Mouse (Mus musculus) erythroblast, embryonic 14.5 days (primary cell): ENCODE results near the gene Itsn1.

Experiments
- GATA1 ChIP-seq: IDR thresholded peaks from 2 replicates; pipeline ENCODE4 v1.6.1; 2012; ENCODE audit warnings: low read length, inconsistent platforms, mixed read lengths
- TAL1 ChIP-seq: IDR thresholded peaks from 3 replicates; pipeline ENCODE4 v1.6.1; 2012; ENCODE audit warnings: low read length, inconsistent platforms, mixed read lengths

GRCm38 (mm10) chr16:91940726-91941125 lies 211.6 kb downstream of the Itsn1 start:
- TF ChIP-seq GATA1 (no peak), TAL1 (no peak)
